Mouse (Mus musculus) kidney, adult 2 months (tissue): ENCODE measurements at regions not wholly inside any gene's neighbourhood (a gene's known extent, or its start where the extent isn't known, plus 50 kb on each side); places are given as distances from the start of the nearest gene placed in this dataset.

Source experiments
- DNase-seq: peaks from one replicate; pipeline ENCODE4 v3.0.0; 2021
- H3K27ac ChIP-seq: fragments of 200-500 bp; 2 replicates; pipeline ENCODE4 v1.5.1; 2012; ENCODE audit warnings: low read depth, low read length, control low read depth, inconsistent platforms; ENCODE audit not compliant: insufficient read depth
- H3K27me3 ChIP-seq: fragments of 200-500 bp; replicated peaks from 2 replicates; pipeline ENCODE4 v1.6.1; 2012; ENCODE audit warnings: mild to moderate bottlenecking, moderate library complexity, low read length, inconsistent platforms; ENCODE audit not compliant: control insufficient read depth, insufficient read depth
- H3K36me3 ChIP-seq: fragments of 200-500 bp; 2 replicates; pipeline ENCODE4 v1.6.1; 2012; ENCODE audit warnings: mild to moderate bottlenecking, moderate library complexity, low read length, inconsistent platforms; ENCODE audit not compliant: control insufficient read depth, insufficient read depth
- H3K4me1 ChIP-seq: fragments of 200-500 bp; 2 replicates; pipeline ENCODE4 v1.6.1; 2011; ENCODE audit warnings: low read length; ENCODE audit not compliant: control insufficient read depth, insufficient read depth
- H3K4me3 ChIP-seq: fragments of 200-500 bp; 2 replicates; pipeline ENCODE4 v1.5.1; 2011; ENCODE audit warnings: mild to moderate bottlenecking, low read depth, low read length, control low read depth; ENCODE audit not compliant: insufficient read depth
- CTCF ChIP-seq: fragments of 200-500 bp; conservative IDR thresholded peaks from 2 replicates; pipeline ENCODE4 v1.5.1; 2011; ENCODE audit warnings: low read depth, mild to moderate bottlenecking, control low read depth, low read length, moderate library complexity, mixed read lengths; ENCODE audit not compliant: insufficient read depth, insufficient read length
- POLR2A ChIP-seq: fragments of 200-500 bp; IDR thresholded peaks from one replicate; pipeline ENCODE4 v1.6.1; 2011; ENCODE audit warnings: low read depth, low read length, control low read depth
- WGBS: fragments of 180-500 bp; shearing (Covaris S2); methylation state at CpG from one replicate; pipeline ENCODE4 v1.1.7; 2018; 5-methylcytosine and 5-hydroxymethylcytosine counted together

DNA sequence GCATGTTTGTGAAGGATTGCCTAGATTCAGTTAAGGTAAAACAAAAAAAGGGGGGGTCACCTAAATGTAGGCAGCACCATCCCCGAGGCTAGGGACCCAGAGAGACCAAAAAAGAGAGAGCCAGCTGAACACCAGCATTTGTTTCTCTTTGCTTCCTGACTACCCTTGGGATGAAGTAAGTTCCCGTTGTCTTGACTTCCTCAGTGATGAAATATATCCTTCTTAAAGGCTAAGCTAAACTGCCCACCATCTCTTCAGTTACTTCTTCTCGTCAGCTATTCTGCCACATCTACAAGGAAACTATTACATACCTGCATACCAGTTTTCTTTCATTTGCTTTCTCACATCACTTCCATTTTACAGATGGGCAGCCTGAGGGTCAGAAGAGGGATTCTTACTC lies 277.4 kb downstream of the Fam49a start:
- TF ChIP-seq POLR2A = no peak
- no peak for TF ChIP-seq CTCF
- Histone ChIP-seq H3K4me3 (no peak overlapping the region), H3K27ac (no peak overlapping the region), H3K36me3 (no peaks in the 10 kb centered on the region), H3K27me3 (no peaks in the 10 kb centered on the region), H3K4me1 (no peaks in the 10 kb centered on the region)
- 64% methylated on average over 3 of the region's 3 CpGs for WGBS
- no peak for DNase-seq

DNA sequence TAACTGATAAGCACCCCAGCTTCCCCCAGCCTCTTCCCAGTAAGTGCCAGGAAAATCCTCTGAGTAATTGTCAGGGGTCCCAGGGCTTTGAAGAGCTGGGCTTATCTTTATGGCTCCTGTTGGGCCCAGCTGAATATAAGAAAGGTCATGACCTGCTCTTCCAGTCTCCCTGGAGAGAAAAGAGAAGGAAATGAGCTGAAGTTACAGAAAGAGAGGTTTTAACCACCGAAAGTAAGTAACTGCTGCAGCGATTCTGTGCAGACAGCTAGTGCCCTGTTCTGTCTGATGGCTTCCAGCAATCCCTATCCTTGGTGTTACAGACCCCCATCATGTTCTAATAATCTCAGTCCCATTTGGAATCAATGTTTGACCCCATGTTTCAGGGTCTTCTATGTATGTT lies 272.8 kb downstream of the Fam49a start:
- Histone ChIP-seq H3K27ac (no peak overlapping the region), H3K4me3 (no peak overlapping the region), H3K27me3 (no peaks in the 10 kb centered on the region), H3K4me1 (no peaks in the 10 kb centered on the region), H3K36me3 (no peaks in the 10 kb centered on the region)
- DNase-seq = no peak
- TF ChIP-seq CTCF = no peak
- TF ChIP-seq POLR2A = no peak
- 55% methylated on average over 2 of the region's 2 CpGs for WGBS

DNA sequence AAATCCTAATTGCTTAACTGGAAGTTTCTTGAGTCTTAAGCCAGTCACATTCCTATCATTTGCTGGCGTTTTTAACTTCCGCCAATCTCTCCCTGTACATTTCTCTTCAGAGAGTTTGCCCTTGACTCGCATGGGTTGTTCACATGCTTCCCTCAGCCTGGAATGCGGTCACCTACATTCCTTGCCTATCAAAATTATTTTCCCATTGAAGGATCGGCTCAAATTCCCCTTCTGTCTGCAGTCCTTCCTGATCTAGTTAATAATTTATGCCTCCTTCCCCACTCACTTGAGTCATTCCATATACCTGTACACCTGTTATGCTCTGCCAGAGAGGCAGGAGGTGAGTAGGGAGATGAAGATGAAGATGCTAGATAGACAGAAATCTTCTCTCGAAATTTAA lies 268.9 kb downstream of the Fam49a start:
- WGBS = 26% methylated on average over 6 of the region's 6 CpGs

GRCm38 (mm10) chr12:12529541-12529940 lies 267.6 kb downstream of the Fam49a start:
- WGBS = 96% methylated on average over 5 of the region's 5 CpGs
- no peak overlapping the region for H3K4me3 ChIP-seq
- H3K27ac ChIP-seq = no peak overlapping the region
- DNase-seq = no peak
- no peaks in the 10 kb centered on the region for H3K36me3 ChIP-seq
- TF ChIP-seq CTCF (no peak), POLR2A (no peak)
- no peaks in the 10 kb centered on the region for H3K27me3 ChIP-seq
- H3K4me1 ChIP-seq = no peaks in the 10 kb centered on the region

More for the DNA sequence above, 268.9 kb downstream of the Fam49a start:
- peak; percentile 67 for DNase-seq
- no peak overlapping the region for H3K4me3 ChIP-seq
- no peaks in the 10 kb centered on the region for H3K36me3 ChIP-seq
- no peak overlapping the region for H3K27ac ChIP-seq
- no peaks in the 10 kb centered on the region for H3K4me1 ChIP-seq
- TF ChIP-seq CTCF (no peak), POLR2A (no peak)
- no peaks in the 10 kb centered on the region for H3K27me3 ChIP-seq

DNA sequence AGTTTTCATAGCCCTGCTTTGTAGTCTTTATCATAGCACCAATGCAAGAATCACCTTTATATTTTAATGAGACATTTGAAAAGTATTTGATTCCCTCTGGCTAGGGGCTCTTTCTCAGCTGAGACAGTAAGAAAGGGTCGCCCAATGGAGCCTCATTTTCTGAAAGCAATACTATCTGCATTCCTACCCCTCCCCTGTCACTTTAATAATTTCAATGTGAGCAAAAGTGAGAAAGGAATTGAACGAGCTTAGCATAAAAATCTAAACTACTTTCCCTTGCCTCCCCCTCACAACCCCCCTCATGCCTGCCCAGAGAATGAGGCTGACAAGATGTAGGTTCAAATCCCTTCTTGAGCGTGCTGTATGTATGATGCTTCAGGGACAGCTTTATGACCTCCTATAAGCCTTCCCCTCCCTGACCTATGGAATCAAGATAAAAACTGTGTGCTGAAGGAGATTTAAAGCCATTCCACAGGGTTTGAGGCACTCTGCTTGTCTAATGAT lies 266.6 kb downstream of the Fam49a start:
- TF ChIP-seq CTCF (no peak), POLR2A (no peak)
- H3K36me3 ChIP-seq = no peaks in the 10 kb centered on the region
- H3K4me1 ChIP-seq = no peaks in the 10 kb centered on the region
- no peak for DNase-seq
- H3K27me3 ChIP-seq = no peaks in the 10 kb centered on the region
- no peak overlapping the region for H3K4me3 ChIP-seq
- H3K27ac ChIP-seq = no peak overlapping the region
- 79% methylated on average over 3 of the region's 3 CpGs for WGBS

GRCm38 (mm10) chr12:12527766-12528477 lies 266.0 kb downstream of the Fam49a start:
- no peak overlapping the region for H3K27ac ChIP-seq
- DNase-seq = no peak
- H3K4me1 ChIP-seq = no peaks in the 10 kb centered on the region
- H3K4me3 ChIP-seq = no peak overlapping the region
- H3K36me3 ChIP-seq = no peaks in the 10 kb centered on the region
- TF ChIP-seq POLR2A (no peak), CTCF (no peak)
- no peaks in the 10 kb centered on the region for H3K27me3 ChIP-seq
- 70% methylated on average over 7 of the region's 7 CpGs for WGBS

GRCm38 (mm10) chr12:12527366-12527765 lies 265.4 kb downstream of the Fam49a start:
- DNase-seq = peak; percentile 40
- TF ChIP-seq CTCF = no peak
- TF ChIP-seq POLR2A = no peak
- Histone ChIP-seq H3K4me3 (no peak overlapping the region), H3K27ac (no peak overlapping the region), H3K27me3 (no peaks in the 10 kb centered on the region), H3K36me3 (no peaks in the 10 kb centered on the region), H3K4me1 (no peaks in the 10 kb centered on the region)
- WGBS = 69% methylated on average over 3 of the region's 3 CpGs
